Mouse (Mus musculus) right cerebral cortex, postnatal 4 days (tissue): ENCODE data around the gene Olfr998.
"Not testable (repeated sequence)": the region's sequence is repeated elsewhere in the genome, so short reads cannot be mapped to it uniquely, and the experiment has no call there.

ENCODE experiments used
- DNase-seq: peaks from one replicate; pipeline ENCODE4 v3.0.0-alpha.2; 2022

The Olfr998 gene

GRCm38 (mm10) chr2:85588648-85589047 is at the start of gene Olfr998:
TSS of gene Olfr998 (plus strand) at chr2:85588948.
- not testable (repeated sequence) for DNase-seq

GRCm38 (mm10) chr2:85554806-85555205 is 33.9 kb upstream of the Olfr998 start:
- DNase-seq: no peak

GRCm38 (mm10) chr2:85560226-85560625 is 28.5 kb upstream of the Olfr998 start:
- no peak for DNase-seq

- peak; percentile 3 for DNase-seq
Measured at GRCm38 (mm10) chr2:85561187-85561586, 27.6 kb upstream of the Olfr998 start.

- no peak for DNase-seq
Measured at GRCm38 (mm10) chr2:85578915-85579314, 9.8 kb upstream of the Olfr998 start, which contains the start of gene Olfr996. TSS of gene Olfr996 (plus strand) at chr2:85579215.

GRCm38 (mm10) chr2:85611803-85612202 is 23.1 kb downstream of the Olfr998 start, which contains the start of gene Olfr1000:
TSS of gene Olfr1000 (minus strand) at chr2:85611903.
- no peak for DNase-seq
